Mouse (Mus musculus): Measurements from ENCODE around the gene Ms4a13. TPM values are rescaled to one million over a fixed set of nuclear protein-coding genes. Genes with fewer than 3 reads are reported as not detected.
"Not testable (repeated sequence)": the region's sequence is repeated elsewhere in the genome, so short reads cannot be mapped to it uniquely, and the experiment has no call there.

The Ms4a13 gene
- not detected in 2 replicates for polyA plus RNA-seq (2015; fragmentation: Nextera tagmentation; extraction: Ambion mirVana)

GRCm38 (mm10) chr19:11196546-11196945 lies at the start of gene Ms4a13:
Gene Ms4a13 (minus strand): TSS chr19:11196737.
- Histone ChIP-seq H3K36me3 (no peaks in the 10 kb centered on the region), H3K9ac (no peak within 1 kb of the TSS), H3K27me3 (no peaks in the 10 kb centered on the region), H3K27ac (replicated peaks) (no peak within 1 kb of the TSS), H3K4me1 (replicated peaks) (no peaks in the 10 kb centered on the region), H3K4me3 (no peak within 1 kb of the TSS), H3K9me3 (no peaks in the 10 kb centered on the region), H3K4me2 (no peak within 1 kb of the TSS)
- ATAC-seq (ENCODE audit: low read depth): no peak
- WGBS: 65% methylated on average over 12 of the region's 12 CpGs

- ATAC-seq (ENCODE audit: low read depth): no peak
- H3K4me3 ChIP-seq: no peak overlapping the region
- H3K9ac ChIP-seq: no peak overlapping the region
- H3K27me3 ChIP-seq: no peaks in the 10 kb centered on the region
- no peak overlapping the region for H3K27ac ChIP-seq (replicated peaks)
- no peak overlapping the region for H3K4me2 ChIP-seq
- no peaks in the 10 kb centered on the region for H3K9me3 ChIP-seq
- H3K4me1 ChIP-seq (replicated peaks): no peaks in the 10 kb centered on the region
- H3K36me3 ChIP-seq: no peaks in the 10 kb centered on the region
These were observed 47.7 kb upstream of the Ms4a13 start for GRCm38 (mm10) chr19:11244230-11244629.

GRCm38 (mm10) chr19:11242560-11242959 lies 46.0 kb upstream of the Ms4a13 start:
- Histone ChIP-seq H3K4me1 (replicated peaks) (no peaks in the 10 kb centered on the region), H3K27me3 (no peaks in the 10 kb centered on the region), H3K9ac (no peak overlapping the region), H3K27ac (replicated peaks) (no peak overlapping the region), H3K9me3 (no peaks in the 10 kb centered on the region), H3K4me2 (no peak overlapping the region), H3K4me3 (no peak overlapping the region), H3K36me3 (no peaks in the 10 kb centered on the region)
- peak; percentile 40; the same call in 1 of the 2 replicates for ATAC-seq (ENCODE audit: low read depth)
- 53% methylated on average over 5 of the region's 5 CpGs for WGBS

GRCm38 (mm10) chr19:11235820-11236219 lies 39.3 kb upstream of the Ms4a13 start:
- no peak overlapping the region for H3K9ac ChIP-seq
- H3K4me1 ChIP-seq (replicated peaks): no peaks in the 10 kb centered on the region
- no peak overlapping the region for H3K4me2 ChIP-seq
- H3K36me3 ChIP-seq: no peaks in the 10 kb centered on the region
- no peak for ATAC-seq (ENCODE audit: low read depth)
- H3K9me3 ChIP-seq: no peaks in the 10 kb centered on the region
- H3K27ac ChIP-seq (replicated peaks): no peak overlapping the region
- no peak overlapping the region for H3K4me3 ChIP-seq
- no peaks in the 10 kb centered on the region for H3K27me3 ChIP-seq

GRCm38 (mm10) chr19:11234921-11235735 lies 38.6 kb upstream of the Ms4a13 start:
- 71% methylated on average over 5 of the region's 5 CpGs for WGBS
- Histone ChIP-seq H3K36me3 (no peaks in the 10 kb centered on the region), H3K4me2 (no peak overlapping the region), H3K4me3 (no peak overlapping the region), H3K27me3 (no peaks in the 10 kb centered on the region), H3K4me1 (replicated peaks) (no peaks in the 10 kb centered on the region), H3K9me3 (no peaks in the 10 kb centered on the region), H3K27ac (replicated peaks) (no peak overlapping the region), H3K9ac (no peak overlapping the region)
- ATAC-seq (ENCODE audit: low read depth): no peak

- no peaks in the 10 kb centered on the region for H3K9me3 ChIP-seq
- no peaks in the 10 kb centered on the region for H3K27me3 ChIP-seq
- H3K4me1 ChIP-seq (replicated peaks): no peaks in the 10 kb centered on the region
- no peak overlapping the region for H3K27ac ChIP-seq (replicated peaks)
- no peak overlapping the region for H3K4me2 ChIP-seq
- no peak overlapping the region for H3K9ac ChIP-seq
- ATAC-seq (ENCODE audit: low read depth): no peak
- 82% methylated on average over 5 of the region's 5 CpGs for WGBS
- no peaks in the 10 kb centered on the region for H3K36me3 ChIP-seq
- no peak overlapping the region for H3K4me3 ChIP-seq
These were observed 37.7 kb upstream of the Ms4a13 start for GRCm38 (mm10) chr19:11234244-11234643.

GRCm38 (mm10) chr19:11232348-11232747 lies 35.8 kb upstream of the Ms4a13 start, which contains the start of gene Ms4a12:
Gene Ms4a12 (minus strand): TSS chr19:11232448.
- Histone ChIP-seq H3K27me3 (no peaks in the 10 kb centered on the region), H3K4me2 (no peak within 1 kb of the TSS), H3K9me3 (no peaks in the 10 kb centered on the region), H3K27ac (replicated peaks) (no peak within 1 kb of the TSS), H3K36me3 (no peaks in the 10 kb centered on the region), H3K9ac (no peak within 1 kb of the TSS), H3K4me3 (no peak within 1 kb of the TSS), H3K4me1 (replicated peaks) (no peaks in the 10 kb centered on the region)
- 70% methylated on average over 5 of the region's 5 CpGs for WGBS
- ATAC-seq (ENCODE audit: low read depth): no peak

- Histone ChIP-seq H3K27me3 (no peaks in the 10 kb centered on the region), H3K4me2 (no peak overlapping the region), H3K4me1 (replicated peaks) (no peaks in the 10 kb centered on the region), H3K27ac (replicated peaks) (no peak overlapping the region), H3K9ac (no peak overlapping the region), H3K4me3 (no peak overlapping the region), H3K36me3 (no peaks in the 10 kb centered on the region), H3K9me3 (no peaks in the 10 kb centered on the region)
- 75% methylated on average over 1 of the region's 1 CpGs for WGBS
- ATAC-seq (ENCODE audit: low read depth): no peak
These were observed 4.0 kb downstream of the Ms4a13 start for GRCm38 (mm10) chr19:11192552-11192951.

- no peak overlapping the region for H3K9ac ChIP-seq
- no peak for ATAC-seq (ENCODE audit: low read depth)
- no peak overlapping the region for H3K4me2 ChIP-seq
- no peaks in the 10 kb centered on the region for H3K27me3 ChIP-seq
- no peaks in the 10 kb centered on the region for H3K9me3 ChIP-seq
- no peak overlapping the region for H3K4me3 ChIP-seq
- 17% methylated on average over 5 of the region's 5 CpGs for WGBS
- H3K36me3 ChIP-seq: no peaks in the 10 kb centered on the region
- no peak overlapping the region for H3K27ac ChIP-seq (replicated peaks)
- no peaks in the 10 kb centered on the region for H3K4me1 ChIP-seq (replicated peaks)
These were observed 12.4 kb downstream of the Ms4a13 start for GRCm38 (mm10) chr19:11184121-11184520.

GRCm38 (mm10) chr19:11177464-11177863 lies 19.1 kb downstream of the Ms4a13 start:
- Histone ChIP-seq H3K4me1 (replicated peaks) (no peaks in the 10 kb centered on the region), H3K27me3 (no peaks in the 10 kb centered on the region), H3K27ac (replicated peaks) (no peak overlapping the region), H3K4me3 (no peak overlapping the region), H3K4me2 (no peak overlapping the region), H3K36me3 (no peaks in the 10 kb centered on the region), H3K9me3 (no peaks in the 10 kb centered on the region), H3K9ac (no peak overlapping the region)
- 52% methylated on average over 2 of the region's 2 CpGs for WGBS
- 0 out of 2 replicates have a peak, but pooled peaks have one; percentile 19 for ATAC-seq (ENCODE audit: low read depth)

- Histone ChIP-seq H3K9ac (no peak within 1 kb of the TSS), H3K4me2 (no peak within 1 kb of the TSS), H3K4me3 (no peak within 1 kb of the TSS), H3K4me1 (replicated peaks) (no peaks in the 10 kb centered on the region), H3K36me3 (no peaks in the 10 kb centered on the region), H3K27me3 (no peaks in the 10 kb centered on the region), H3K27ac (replicated peaks) (no peak within 1 kb of the TSS), H3K9me3 (no peaks in the 10 kb centered on the region)
- ATAC-seq (ENCODE audit: low read depth): no peak
- WGBS: 40% methylated on average over 10 of the region's 10 CpGs
These were observed 31.4 kb downstream of the Ms4a13 start, which contains the start of gene 1700025F22Rik for GRCm38 (mm10) chr19:11165172-11165571. Gene 1700025F22Rik (minus strand): TSS chr19:11165320.

- H3K4me3 ChIP-seq; ATAC-seq (ENCODE audit: low read depth); H3K9ac ChIP-seq; H3K27me3 ChIP-seq; H3K4me1 ChIP-seq (replicated peaks); H3K36me3 ChIP-seq; H3K9me3 ChIP-seq; H3K27ac ChIP-seq (replicated peaks); H3K4me2 ChIP-seq: not testable (repeated sequence)
- 82% methylated on average over 6 of the region's 6 CpGs for WGBS
These were observed 38.6 kb downstream of the Ms4a13 start for GRCm38 (mm10) chr19:11157890-11158289.

GRCm38 (mm10) chr19:11135336-11135735 lies 61.2 kb downstream of the Ms4a13 start:
- Histone ChIP-seq H3K4me2 (no peak overlapping the region), H3K9ac (no peak overlapping the region), H3K27ac (replicated peaks) (no peak overlapping the region), H3K36me3 (no peaks in the 10 kb centered on the region), H3K9me3 (no peaks in the 10 kb centered on the region), H3K27me3 (no peaks in the 10 kb centered on the region), H3K4me3 (no peak overlapping the region), H3K4me1 (replicated peaks) (no peaks in the 10 kb centered on the region)
- WGBS: 74% methylated on average over 4 of the region's 4 CpGs
- ATAC-seq (ENCODE audit: low read depth): no peak

All from neural tube, embryonic 13.5 days (tissue).